Mouse (Mus musculus): Measurements from ENCODE around the gene Ano9.

GRCm38 (mm10) chr7:141143861-141144260 is 26.3 kb upstream of the Ano9 start:
- TF ChIP-seq MAFK (IDR thresholded peaks at IDR 0.05; ENCODE audit: borderline replicate concordance, low read depth, low read length) (no peak), RCOR1 (IDR thresholded peaks at IDR 0.05; ENCODE audit: low read depth, low read length) (no peak)

All from MEL (cell line).